Mouse (Mus musculus): ENCODE results near the gene Slc24a3. TPM values are rescaled to one million over a fixed set of nuclear protein-coding genes. Genes with fewer than 3 reads are reported as not detected.
A peak's percentile ranks its signal among the peaks of the same experiment; 100 is the strongest.

Slc24a3 gene
- polyA plus RNA-seq, 1 experiment from 2014 or later, result 7.9 TPM

- Histone ChIP-seq H3K27me3 (replicated peaks) (no peaks in the 10 kb centered on the region), H3K9me3 (no peaks in the 10 kb centered on the region), H3K4me3 (no peak overlapping the region), H3K27ac (no peak overlapping the region), H3K4me1 (peaks cover 11% of the 10 kb centered on the region), H3K4me2 (replicated peaks) (no peak overlapping the region), H3K36me3 (no peaks in the 10 kb centered on the region), H3K9ac (no peak overlapping the region)
- no peak for ATAC-seq (ENCODE audit: low FRiP score, low read depth)
- WGBS, result 91% methylated on average over 6 of the region's 6 CpGs
Observed at GRCm38 (mm10) chr2:145165854-145166253, 1.7 kb upstream of the Slc24a3 start.

- peak overlapping the region; percentile 81 for H3K27ac ChIP-seq
- H3K4me2 ChIP-seq (replicated peaks), result peak overlapping the region; percentile 79
- H3K4me3 ChIP-seq, result peak overlapping the region; percentile 87
- no peaks in the 10 kb centered on the region for H3K9me3 ChIP-seq
- H3K36me3 ChIP-seq, result no peaks in the 10 kb centered on the region
- H3K27me3 ChIP-seq (replicated peaks), result no peaks in the 10 kb centered on the region
- H3K4me1 ChIP-seq, result peaks cover 11% of the 10 kb centered on the region
- H3K9ac ChIP-seq, result peak overlapping the region; percentile 83
- ATAC-seq (ENCODE audit: low FRiP score, low read depth), result peak; percentile 78
- 2% methylated on average over 34 of the region's 38 CpGs for WGBS
Observed at GRCm38 (mm10) chr2:145167051-145167663, 397 bp upstream of the Slc24a3 start.

GRCm38 (mm10) chr2:145168405-145168971, 934 bp downstream of the Slc24a3 start:
- peak overlapping the region; percentile 87 for H3K4me3 ChIP-seq
- H3K27me3 ChIP-seq (replicated peaks), result no peaks in the 10 kb centered on the region
- H3K9ac ChIP-seq, result peak overlapping the region; percentile 83
- no peaks in the 10 kb centered on the region for H3K9me3 ChIP-seq
- peaks cover 11% of the 10 kb centered on the region for H3K4me1 ChIP-seq
- 13% methylated on average over 10 of the region's 10 CpGs for WGBS
- H3K4me2 ChIP-seq (replicated peaks), result peak overlapping the region; percentile 79
- no peak for ATAC-seq (ENCODE audit: low FRiP score, low read depth)
- no peaks in the 10 kb centered on the region for H3K36me3 ChIP-seq
- peak overlapping the region; percentile 81; the same call in 1 of the 2 replicates for H3K27ac ChIP-seq

GRCm38 (mm10) chr2:145172978-145173655, 5.6 kb downstream of the Slc24a3 start:
- no peaks in the 10 kb centered on the region for H3K27me3 ChIP-seq (replicated peaks)
- H3K4me1 ChIP-seq, result peaks cover 8% of the 10 kb centered on the region; the same call in 1 of the 2 replicates
- ATAC-seq (ENCODE audit: low FRiP score, low read depth), result no peak
- 89% methylated on average over 4 of the region's 4 CpGs for WGBS
- H3K4me2 ChIP-seq (replicated peaks), result no peak overlapping the region
- H3K36me3 ChIP-seq, result no peaks in the 10 kb centered on the region
- H3K9ac ChIP-seq, result no peak overlapping the region
- no peak overlapping the region for H3K27ac ChIP-seq
- H3K9me3 ChIP-seq, result no peaks in the 10 kb centered on the region
- no peak overlapping the region for H3K4me3 ChIP-seq

- Histone ChIP-seq H3K4me1 (no peaks in the 10 kb centered on the region), H3K4me2 (replicated peaks) (no peak overlapping the region), H3K4me3 (no peak overlapping the region), H3K9ac (no peak overlapping the region), H3K36me3 (no peaks in the 10 kb centered on the region), H3K27me3 (replicated peaks) (no peaks in the 10 kb centered on the region), H3K27ac (no peak overlapping the region), H3K9me3 (no peaks in the 10 kb centered on the region)
- 91% methylated on average over 7 of the region's 7 CpGs for WGBS
- no peak for ATAC-seq (ENCODE audit: low FRiP score, low read depth)
Observed at GRCm38 (mm10) chr2:145175036-145175435, 7.5 kb downstream of the Slc24a3 start.

- H3K9ac ChIP-seq, result no peak overlapping the region
- H3K9me3 ChIP-seq, result no peaks in the 10 kb centered on the region
- H3K4me1 ChIP-seq, result no peaks in the 10 kb centered on the region
- no peak overlapping the region for H3K27ac ChIP-seq
- WGBS, result 76% methylated on average over 8 of the region's 8 CpGs
- H3K4me2 ChIP-seq (replicated peaks), result no peak overlapping the region
- no peak overlapping the region for H3K4me3 ChIP-seq
- no peak for ATAC-seq (ENCODE audit: low FRiP score, low read depth)
- H3K27me3 ChIP-seq (replicated peaks), result no peaks in the 10 kb centered on the region
- H3K36me3 ChIP-seq, result no peaks in the 10 kb centered on the region
Observed at GRCm38 (mm10) chr2:145182410-145182809, 14.9 kb downstream of the Slc24a3 start.

GRCm38 (mm10) chr2:145188828-145189227, 21.3 kb downstream of the Slc24a3 start:
- H3K9ac ChIP-seq, result no peak overlapping the region
- 94% methylated on average over 2 of the region's 2 CpGs for WGBS
- H3K4me1 ChIP-seq, result no peaks in the 10 kb centered on the region
- no peak overlapping the region for H3K4me3 ChIP-seq
- H3K9me3 ChIP-seq, result no peaks in the 10 kb centered on the region
- no peak for ATAC-seq (ENCODE audit: low FRiP score, low read depth)
- H3K27me3 ChIP-seq (replicated peaks), result no peaks in the 10 kb centered on the region
- no peak overlapping the region for H3K27ac ChIP-seq
- H3K4me2 ChIP-seq (replicated peaks), result no peak overlapping the region
- no peaks in the 10 kb centered on the region for H3K36me3 ChIP-seq

- Histone ChIP-seq H3K27me3 (replicated peaks) (no peaks in the 10 kb centered on the region), H3K4me2 (replicated peaks) (no peak overlapping the region), H3K9me3 (no peaks in the 10 kb centered on the region), H3K27ac (no peak overlapping the region), H3K9ac (no peak overlapping the region), H3K36me3 (no peaks in the 10 kb centered on the region), H3K4me1 (no peaks in the 10 kb centered on the region), H3K4me3 (no peak overlapping the region)
- WGBS, result 75% methylated on average over 3 of the region's 3 CpGs
- no peak for ATAC-seq (ENCODE audit: low FRiP score, low read depth)
Observed at GRCm38 (mm10) chr2:145196043-145196442, 28.5 kb downstream of the Slc24a3 start.

GRCm38 (mm10) chr2:145196501-145197042, 29.0 kb downstream of the Slc24a3 start:
- Histone ChIP-seq H3K4me2 (replicated peaks) (no peak overlapping the region), H3K9ac (no peak overlapping the region), H3K27ac (no peak overlapping the region), H3K36me3 (no peaks in the 10 kb centered on the region), H3K27me3 (replicated peaks) (no peaks in the 10 kb centered on the region), H3K4me3 (no peak overlapping the region), H3K4me1 (no peaks in the 10 kb centered on the region), H3K9me3 (no peaks in the 10 kb centered on the region)
- 94% methylated on average over 7 of the region's 7 CpGs for WGBS
- ATAC-seq (ENCODE audit: low FRiP score, low read depth), result no peak

GRCm38 (mm10) chr2:145197076-145197475, 29.5 kb downstream of the Slc24a3 start:
- no peak for ATAC-seq (ENCODE audit: low FRiP score, low read depth)

GRCm38 (mm10) chr2:145213587-145213986, 46.0 kb downstream of the Slc24a3 start:
- H3K27ac ChIP-seq, result no peak overlapping the region
- H3K4me2 ChIP-seq (replicated peaks), result no peak overlapping the region
- no peaks in the 10 kb centered on the region for H3K27me3 ChIP-seq (replicated peaks)
- no peak overlapping the region for H3K9ac ChIP-seq
- no peak overlapping the region for H3K4me3 ChIP-seq
- WGBS, result 97% methylated on average over 11 of the region's 11 CpGs
- ATAC-seq (ENCODE audit: low FRiP score, low read depth), result no peak
- 0 out of 2 replicates have a peak, but pooled peaks cover 3% of the 10 kb centered on the region for H3K9me3 ChIP-seq
- no peaks in the 10 kb centered on the region for H3K4me1 ChIP-seq
- H3K36me3 ChIP-seq, result no peaks in the 10 kb centered on the region

More at GRCm38 (mm10) chr2:145197076-145197475, 29.5 kb downstream of the Slc24a3 start:
- WGBS, result 93% methylated on average over 4 of the region's 4 CpGs
- Histone ChIP-seq H3K4me3 (no peak overlapping the region), H3K4me2 (replicated peaks) (no peak overlapping the region), H3K36me3 (no peaks in the 10 kb centered on the region), H3K9ac (no peak overlapping the region), H3K27ac (no peak overlapping the region), H3K4me1 (no peaks in the 10 kb centered on the region), H3K9me3 (no peaks in the 10 kb centered on the region), H3K27me3 (replicated peaks) (no peaks in the 10 kb centered on the region)

GRCm38 (mm10) chr2:145214086-145214831, 46.7 kb downstream of the Slc24a3 start:
- no peak overlapping the region for H3K9ac ChIP-seq
- H3K4me2 ChIP-seq (replicated peaks), result no peak overlapping the region
- 0 out of 2 replicates have a peak, but pooled peaks cover 3% of the 10 kb centered on the region for H3K9me3 ChIP-seq
- ATAC-seq (ENCODE audit: low FRiP score, low read depth), result no peak
- no peaks in the 10 kb centered on the region for H3K36me3 ChIP-seq
- no peak overlapping the region for H3K4me3 ChIP-seq
- no peaks in the 10 kb centered on the region for H3K4me1 ChIP-seq
- WGBS, result 87% methylated on average over 8 of the region's 8 CpGs
- no peak overlapping the region for H3K27ac ChIP-seq
- no peaks in the 10 kb centered on the region for H3K27me3 ChIP-seq (replicated peaks)
